Mouse (Mus musculus): Measurements from ENCODE around the gene Zc2hc1c. TPM values are rescaled to one million over a fixed set of nuclear protein-coding genes. Genes with fewer than 3 reads are reported as not detected.

The Zc2hc1c gene
- 2.0 and 2.1 TPM in 2 replicates for polyA plus RNA-seq (2015; fragmentation: Nextera tagmentation; extraction: Ambion mirVana)

GRCm38 (mm10) chr12:85288486-85289156 is at the start of gene Zc2hc1c:
Zc2hc1c (plus strand) TSS chr12:85288591.
- H3K4me1 ChIP-seq (ENCODE audit: control insufficient read depth, insufficient read depth, low read length) = peaks cover 11% of the 10 kb centered on the region; the same call in 1 of the 2 replicates
- H3K4me2 ChIP-seq (ENCODE audit: low read depth, low read length) = peak within 1 kb of the TSS; percentile 72
- H3K27ac ChIP-seq (ENCODE audit: low read length) = peak within 1 kb of the TSS; percentile 83
- no peaks in the 10 kb centered on the region for H3K27me3 ChIP-seq (ENCODE audit: control insufficient read depth, insufficient read depth, low read length)
- H3K9ac ChIP-seq (ENCODE audit: low read length) = peak within 1 kb of the TSS; percentile 74
- no peaks in the 10 kb centered on the region for H3K36me3 ChIP-seq (ENCODE audit: control insufficient read depth, insufficient read depth, low read length)
- peak within 1 kb of the TSS; percentile 55 for H3K4me3 ChIP-seq (replicated peaks; ENCODE audit: low read length)
- ATAC-seq (ENCODE audit: insufficient read depth, low FRiP score) = peak; percentile 88
- H3K9me3 ChIP-seq (replicated peaks; ENCODE audit: control insufficient read depth, low read length) = no peaks in the 10 kb centered on the region
- WGBS = 3% methylated on average over 31 of the region's 31 CpGs

GRCm38 (mm10) chr12:85252083-85252482 is 36.3 kb upstream of the Zc2hc1c start:
- Histone ChIP-seq H3K27ac (ENCODE audit: low read length) (no peak overlapping the region), H3K27me3 (ENCODE audit: control insufficient read depth, insufficient read depth, low read length) (no peaks in the 10 kb centered on the region), H3K4me3 (replicated peaks; ENCODE audit: low read length) (no peak overlapping the region), H3K36me3 (ENCODE audit: control insufficient read depth, insufficient read depth, low read length) (no peaks in the 10 kb centered on the region), H3K9me3 (replicated peaks; ENCODE audit: control insufficient read depth, low read length) (no peaks in the 10 kb centered on the region), H3K4me2 (ENCODE audit: low read depth, low read length) (no peak overlapping the region), H3K4me1 (ENCODE audit: control insufficient read depth, insufficient read depth, low read length) (0 out of 2 replicates have a peak, but pooled peaks cover 4% of the 10 kb centered on the region), H3K9ac (ENCODE audit: low read length) (no peak overlapping the region)
- 77% methylated on average over 3 of the region's 3 CpGs for WGBS
- ATAC-seq (ENCODE audit: insufficient read depth, low FRiP score) = no peak

GRCm38 (mm10) chr12:85256074-85256751 is 32.2 kb upstream of the Zc2hc1c start:
- 0 out of 2 replicates have a peak, but pooled peaks cover 6% of the 10 kb centered on the region for H3K4me1 ChIP-seq (ENCODE audit: control insufficient read depth, insufficient read depth, low read length)
- 0 out of 2 replicates have a peak overlapping the region, but pooled peaks have one; percentile 9 for H3K9ac ChIP-seq (ENCODE audit: low read length)
- H3K4me3 ChIP-seq (replicated peaks; ENCODE audit: low read length) = no peak overlapping the region
- H3K9me3 ChIP-seq (replicated peaks; ENCODE audit: control insufficient read depth, low read length) = no peaks in the 10 kb centered on the region
- 61% methylated on average over 7 of the region's 7 CpGs for WGBS
- H3K4me2 ChIP-seq (ENCODE audit: low read depth, low read length) = no peak overlapping the region
- H3K27ac ChIP-seq (ENCODE audit: low read length) = no peak overlapping the region
- ATAC-seq (ENCODE audit: insufficient read depth, low FRiP score) = no peak
- H3K27me3 ChIP-seq (ENCODE audit: control insufficient read depth, insufficient read depth, low read length) = no peaks in the 10 kb centered on the region
- H3K36me3 ChIP-seq (ENCODE audit: control insufficient read depth, insufficient read depth, low read length) = no peaks in the 10 kb centered on the region

- no peak overlapping the region for H3K9ac ChIP-seq (ENCODE audit: low read length)
- H3K9me3 ChIP-seq (replicated peaks; ENCODE audit: control insufficient read depth, low read length) = no peaks in the 10 kb centered on the region
- WGBS = 80% methylated on average over 7 of the region's 7 CpGs
- no peaks in the 10 kb centered on the region for H3K36me3 ChIP-seq (ENCODE audit: control insufficient read depth, insufficient read depth, low read length)
- peak overlapping the region; percentile 21; the same call in 1 of the 2 replicates for H3K27ac ChIP-seq (ENCODE audit: low read length)
- H3K27me3 ChIP-seq (ENCODE audit: control insufficient read depth, insufficient read depth, low read length) = no peaks in the 10 kb centered on the region
- no peak overlapping the region for H3K4me3 ChIP-seq (replicated peaks; ENCODE audit: low read length)
- H3K4me2 ChIP-seq (ENCODE audit: low read depth, low read length) = no peak overlapping the region
- H3K4me1 ChIP-seq (ENCODE audit: control insufficient read depth, insufficient read depth, low read length) = peaks cover 8% of the 10 kb centered on the region; the same call in 1 of the 2 replicates
- ATAC-seq (ENCODE audit: insufficient read depth, low FRiP score) = no peak
These were observed 31.3 kb upstream of the Zc2hc1c start for GRCm38 (mm10) chr12:85257008-85257639.

- 34% methylated on average over 10 of the region's 10 CpGs for WGBS
- Histone ChIP-seq H3K27me3 (ENCODE audit: control insufficient read depth, insufficient read depth, low read length) (no peaks in the 10 kb centered on the region), H3K4me1 (ENCODE audit: control insufficient read depth, insufficient read depth, low read length) (peaks cover 20% of the 10 kb centered on the region; the same call in 1 of the 2 replicates), H3K4me3 (replicated peaks; ENCODE audit: low read length) (no peak overlapping the region), H3K9me3 (replicated peaks; ENCODE audit: control insufficient read depth, low read length) (no peaks in the 10 kb centered on the region), H3K27ac (ENCODE audit: low read length) (peak overlapping the region; percentile 34; the same call in 1 of the 2 replicates), H3K4me2 (ENCODE audit: low read depth, low read length) (no peak overlapping the region), H3K9ac (ENCODE audit: low read length) (no peak overlapping the region), H3K36me3 (ENCODE audit: control insufficient read depth, insufficient read depth, low read length) (no peaks in the 10 kb centered on the region)
- ATAC-seq (ENCODE audit: insufficient read depth, low FRiP score) = peak; percentile 90
These were observed 25.9 kb upstream of the Zc2hc1c start for GRCm38 (mm10) chr12:85262489-85262888.

- no peaks in the 10 kb centered on the region for H3K27me3 ChIP-seq (ENCODE audit: control insufficient read depth, insufficient read depth, low read length)
- no peak overlapping the region for H3K4me2 ChIP-seq (ENCODE audit: low read depth, low read length)
- peak overlapping the region; percentile 34 for H3K27ac ChIP-seq (ENCODE audit: low read length)
- ATAC-seq (ENCODE audit: insufficient read depth, low FRiP score) = 0 out of 2 replicates have a peak, but pooled peaks have one; percentile 22
- H3K9ac ChIP-seq (ENCODE audit: low read length) = no peak overlapping the region
- H3K9me3 ChIP-seq (replicated peaks; ENCODE audit: control insufficient read depth, low read length) = no peaks in the 10 kb centered on the region; the same call in 1 of the 2 replicates
- no peak overlapping the region for H3K4me3 ChIP-seq (replicated peaks; ENCODE audit: low read length)
- peaks cover 20% of the 10 kb centered on the region; the same call in 1 of the 2 replicates for H3K4me1 ChIP-seq (ENCODE audit: control insufficient read depth, insufficient read depth, low read length)
- no peaks in the 10 kb centered on the region for H3K36me3 ChIP-seq (ENCODE audit: control insufficient read depth, insufficient read depth, low read length)
- WGBS = 66% methylated on average over 5 of the region's 5 CpGs
These were observed 25.2 kb upstream of the Zc2hc1c start for GRCm38 (mm10) chr12:85263190-85263589.

- Histone ChIP-seq H3K27ac (ENCODE audit: low read length) (peak overlapping the region; percentile 73), H3K36me3 (ENCODE audit: control insufficient read depth, insufficient read depth, low read length) (no peaks in the 10 kb centered on the region), H3K4me2 (ENCODE audit: low read depth, low read length) (no peak overlapping the region), H3K27me3 (ENCODE audit: control insufficient read depth, insufficient read depth, low read length) (no peaks in the 10 kb centered on the region), H3K9ac (ENCODE audit: low read length) (no peak overlapping the region), H3K4me1 (ENCODE audit: control insufficient read depth, insufficient read depth, low read length) (peaks cover 20% of the 10 kb centered on the region; the same call in 1 of the 2 replicates), H3K9me3 (replicated peaks; ENCODE audit: control insufficient read depth, low read length) (no peaks in the 10 kb centered on the region; the same call in 1 of the 2 replicates), H3K4me3 (replicated peaks; ENCODE audit: low read length) (no peak overlapping the region)
- ATAC-seq (ENCODE audit: insufficient read depth, low FRiP score) = peak; percentile 74; the same call in 1 of the 2 replicates
- 51% methylated on average over 8 of the region's 8 CpGs for WGBS
These were observed 23.9 kb upstream of the Zc2hc1c start for GRCm38 (mm10) chr12:85264531-85264930.

GRCm38 (mm10) chr12:85264940-85265339 is 23.5 kb upstream of the Zc2hc1c start:
- no peak; the same call in 1 of the 2 replicates for ATAC-seq (ENCODE audit: insufficient read depth, low FRiP score)
- 38% methylated on average over 7 of the region's 7 CpGs for WGBS
- H3K9me3 ChIP-seq (replicated peaks; ENCODE audit: control insufficient read depth, low read length) = no peaks in the 10 kb centered on the region; the same call in 1 of the 2 replicates
- H3K9ac ChIP-seq (ENCODE audit: low read length) = no peak overlapping the region
- peak overlapping the region; percentile 42; the same call in 1 of the 2 replicates for H3K27ac ChIP-seq (ENCODE audit: low read length)
- no peak overlapping the region for H3K4me3 ChIP-seq (replicated peaks; ENCODE audit: low read length)
- H3K36me3 ChIP-seq (ENCODE audit: control insufficient read depth, insufficient read depth, low read length) = no peaks in the 10 kb centered on the region
- H3K27me3 ChIP-seq (ENCODE audit: control insufficient read depth, insufficient read depth, low read length) = no peaks in the 10 kb centered on the region
- peaks cover 20% of the 10 kb centered on the region; the same call in 1 of the 2 replicates for H3K4me1 ChIP-seq (ENCODE audit: control insufficient read depth, insufficient read depth, low read length)
- H3K4me2 ChIP-seq (ENCODE audit: low read depth, low read length) = no peak overlapping the region

Data from stomach, embryonic 16.5 days (tissue).